Mouse (Mus musculus) olfactory bulb, adult 2 months (tissue): ENCODE data around the gene Ppm1e.

Experiments used
- CTCF ChIP-seq: fragments of 200-500 bp; IDR thresholded peaks from 2 replicates; pipeline ENCODE4 v1.5.1; 2012; ENCODE audit warnings: low read depth, mild to moderate bottlenecking, low read length, moderate library complexity; ENCODE audit not compliant: insufficient read depth
- POLR2A ChIP-seq: fragments of 200-500 bp; IDR thresholded peaks from 2 replicates; pipeline ENCODE4 v1.6.1; 2012; ENCODE audit warnings: mild to moderate bottlenecking, low read depth, low read length, moderate library complexity; ENCODE audit not compliant: insufficient read depth

- TF ChIP-seq CTCF: no peak
- TF ChIP-seq POLR2A: no peak
Observed at GRCm38 (mm10) chr11:87365120-87365519, 6.3 kb upstream of the Ppm1e start.
